Mouse (Mus musculus) v-Abl transformed pro-B cells (cell line): ENCODE measurements at regions not wholly inside any gene's neighbourhood (a gene's known extent, or its start where the extent isn't known, plus 50 kb on each side); places are given as distances from the start of the nearest gene placed in this dataset.

Source experiments
- in situ Hi-C, 2 experiments: fragments of 400-800 bp; cut with MboI; formaldehyde crosslinking; loops; one replicate each; pipeline ENCODE4 v1.15.1; 2025; ENCODE audit not compliant: unreplicated experiment in 2 of 2

DNA sequence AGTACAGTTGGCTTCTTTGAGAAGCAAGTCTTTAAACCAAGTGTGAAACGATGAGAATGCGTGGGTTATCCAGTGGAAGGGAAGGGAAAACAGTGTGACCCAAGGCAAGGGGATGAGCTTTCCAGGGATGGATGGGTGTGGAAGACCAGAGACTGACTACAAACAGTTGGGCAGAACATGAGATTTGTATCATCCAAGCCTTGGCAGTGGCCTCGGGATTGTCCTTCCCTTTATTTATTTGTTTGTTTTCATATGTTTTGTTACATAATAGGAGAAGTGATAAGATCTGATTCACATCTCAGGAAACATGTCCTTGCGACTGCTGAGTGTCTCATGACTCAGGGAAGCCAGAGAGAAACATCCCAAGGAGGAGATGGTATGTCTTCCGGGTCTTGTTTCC is 585.4 kb upstream of the Nox3 start:
- in situ Hi-C loops, result no loop called here

DNA sequence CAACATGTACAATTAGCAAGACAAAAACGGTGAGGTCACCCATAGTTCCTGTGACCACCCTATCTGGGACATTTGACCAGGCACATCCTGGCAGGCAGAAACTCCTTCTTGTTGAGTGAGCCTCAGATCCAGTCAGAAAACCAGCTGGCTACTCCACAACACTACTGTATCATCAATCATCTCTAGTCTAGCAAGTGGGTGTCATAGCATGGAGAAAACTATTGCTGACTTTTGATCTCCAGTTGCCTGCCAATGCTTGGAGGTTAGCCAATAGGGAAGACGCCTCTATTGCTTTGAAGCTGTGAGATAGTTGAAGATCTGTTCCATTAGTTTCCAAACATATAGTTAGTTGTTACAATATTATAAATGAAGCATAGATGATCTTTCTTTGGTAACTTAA is 595.4 kb upstream of the Nox3 start:
- in situ Hi-C loops, result no loop called here

DNA sequence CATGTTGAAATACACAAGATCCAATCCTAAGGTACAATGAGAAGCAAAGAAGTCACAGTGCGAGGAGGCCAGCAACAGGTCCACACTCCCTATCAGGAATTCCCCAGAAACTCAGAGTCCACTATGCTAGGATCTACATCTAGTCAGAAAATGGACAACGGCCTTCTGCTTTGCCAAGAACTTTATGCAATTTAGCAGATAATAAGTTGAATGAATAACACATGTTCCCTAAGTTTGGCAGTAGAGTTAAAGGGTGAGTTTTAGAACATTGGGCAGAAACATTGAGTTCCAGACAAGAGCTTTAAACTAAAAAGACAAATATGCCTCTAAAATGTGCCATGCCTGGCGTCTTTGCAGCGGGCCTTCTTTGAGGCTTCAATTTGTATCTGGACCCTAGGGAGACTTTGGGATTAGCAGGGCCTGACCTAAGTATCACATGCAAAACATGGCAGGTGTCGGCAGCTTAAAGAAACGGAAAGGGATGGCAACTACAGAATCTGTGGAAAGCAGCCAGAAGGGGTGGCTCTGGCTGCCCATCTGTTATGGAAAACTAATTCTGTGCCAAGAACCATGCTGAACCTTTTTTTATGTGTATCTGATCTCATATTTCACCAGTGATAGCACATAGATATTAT is 600.6 kb upstream of the Nox3 start:
- in situ Hi-C loops, result no loop called here

DNA sequence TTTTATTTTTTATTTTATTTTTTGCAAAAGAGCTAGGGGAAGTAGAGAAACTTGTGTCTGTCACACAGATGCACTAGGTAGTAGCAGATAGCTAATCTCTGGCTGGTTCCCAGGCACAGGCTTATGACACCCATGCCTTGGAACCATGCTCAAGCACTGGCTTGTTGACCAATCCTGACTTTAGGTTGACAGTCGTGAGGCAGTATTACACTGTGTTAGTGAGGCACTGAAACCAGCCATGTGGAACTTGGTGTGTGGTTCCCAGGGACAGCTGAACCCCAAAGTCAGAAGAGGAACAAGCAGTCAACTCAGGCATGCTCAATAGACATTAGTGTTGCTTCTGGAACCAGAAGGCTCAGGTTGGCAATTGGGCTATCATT is 601.1 kb upstream of the Nox3 start:
- in situ Hi-C loops, result no loop called here

DNA sequence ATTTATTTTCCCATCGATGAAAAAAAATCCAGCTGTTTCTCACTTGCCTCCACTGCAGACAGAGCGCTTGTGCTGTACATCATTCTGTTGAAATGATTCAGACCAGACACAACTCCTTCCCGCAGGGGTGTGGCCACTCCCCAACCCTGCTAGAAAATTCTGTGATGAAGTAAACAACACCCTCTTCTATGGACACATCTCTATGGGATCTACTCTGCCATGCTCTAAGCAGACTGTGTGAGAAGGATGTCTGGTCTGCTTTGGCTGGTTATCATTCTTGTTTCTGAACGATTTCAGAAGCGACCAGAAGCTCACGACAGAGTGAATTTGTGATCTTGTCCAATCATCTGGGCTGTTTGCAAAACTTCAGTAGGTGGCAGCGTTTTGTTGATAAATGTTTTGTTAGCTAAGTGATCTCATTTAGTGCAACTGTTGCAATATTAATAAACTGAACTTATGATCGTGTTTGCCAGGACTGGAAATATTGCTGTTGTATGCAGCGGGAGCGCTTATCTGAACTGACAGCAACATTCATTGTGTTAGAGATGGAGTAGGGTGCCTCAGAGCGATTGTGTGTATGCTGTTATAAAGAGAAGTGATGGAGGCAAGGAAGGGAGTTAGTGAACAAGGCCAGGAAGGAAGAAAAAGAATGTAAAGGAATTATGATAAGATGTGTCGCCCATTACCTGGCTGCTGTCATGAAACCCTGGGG is 605.2 kb upstream of the Nox3 start:
- in situ Hi-C loops, result no loop called here

DNA sequence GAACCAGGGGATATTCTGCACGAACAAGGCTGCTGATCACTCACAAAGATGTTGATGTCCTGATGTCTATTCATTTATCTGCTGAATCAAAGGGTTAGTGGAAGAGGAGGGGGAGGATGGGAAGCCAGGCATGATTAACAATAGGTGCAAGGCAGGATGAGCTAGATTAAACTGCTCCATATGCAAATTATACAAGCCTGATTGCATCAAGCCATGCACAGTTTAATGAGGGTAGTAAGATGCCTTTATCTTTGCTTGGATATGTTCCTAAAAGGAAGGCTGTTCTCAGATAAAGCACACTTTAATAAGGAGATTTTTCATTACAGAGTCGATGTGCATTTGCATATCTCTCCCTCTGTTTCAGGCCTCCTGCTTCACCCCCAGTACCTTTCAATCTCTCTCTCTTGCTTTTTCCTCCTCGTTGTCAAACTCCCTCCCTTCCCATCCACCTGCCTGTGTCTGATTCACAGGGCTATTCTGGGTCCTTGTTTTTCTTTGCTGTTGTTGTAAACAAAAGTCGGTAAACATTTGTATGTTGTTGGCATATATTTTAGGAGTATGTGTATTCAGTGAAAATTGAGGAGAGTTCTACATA is 615.8 kb upstream of the Nox3 start:
- in situ Hi-C loops, result no loop called here

DNA sequence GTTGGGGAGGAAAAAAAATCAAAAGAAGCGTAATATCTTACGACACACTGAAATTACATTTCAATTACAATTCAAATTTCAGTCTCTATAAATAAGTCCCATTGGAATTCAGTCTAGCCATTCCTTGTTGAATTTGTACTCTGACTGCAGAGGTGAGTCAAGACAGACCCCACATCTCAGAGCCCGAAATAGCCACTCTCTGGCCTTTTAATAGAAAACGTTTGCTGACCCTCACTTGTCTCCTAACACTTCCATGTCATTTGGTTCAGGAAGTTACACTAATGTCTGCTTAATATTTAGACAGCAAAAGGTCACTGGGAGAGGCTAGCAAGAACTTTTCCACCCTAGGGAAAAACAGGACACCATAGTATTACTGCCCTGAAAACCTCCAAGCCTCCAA is 623.1 kb upstream of the Nox3 start:
- in situ Hi-C loops, result no loop called here

DNA sequence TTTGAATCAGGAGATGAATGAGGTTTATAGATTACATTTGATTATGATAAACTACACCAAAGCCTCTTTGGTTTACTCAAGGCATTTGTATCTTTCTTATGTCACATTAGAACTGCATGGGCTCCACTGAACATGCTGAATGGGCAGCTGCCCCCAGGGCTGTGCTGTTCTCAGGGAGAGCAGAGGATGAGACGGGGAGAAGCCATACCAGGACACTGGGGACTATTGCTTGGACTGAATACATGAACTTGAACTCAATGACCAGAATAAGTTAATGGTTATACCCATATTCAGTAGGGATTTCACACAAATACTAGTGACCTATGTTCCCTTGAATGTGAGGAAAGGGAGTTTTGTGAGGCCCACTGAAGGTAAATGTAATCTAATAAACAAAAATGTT is 632.7 kb upstream of the Nox3 start:
- in situ Hi-C loops, result no loop called here

DNA sequence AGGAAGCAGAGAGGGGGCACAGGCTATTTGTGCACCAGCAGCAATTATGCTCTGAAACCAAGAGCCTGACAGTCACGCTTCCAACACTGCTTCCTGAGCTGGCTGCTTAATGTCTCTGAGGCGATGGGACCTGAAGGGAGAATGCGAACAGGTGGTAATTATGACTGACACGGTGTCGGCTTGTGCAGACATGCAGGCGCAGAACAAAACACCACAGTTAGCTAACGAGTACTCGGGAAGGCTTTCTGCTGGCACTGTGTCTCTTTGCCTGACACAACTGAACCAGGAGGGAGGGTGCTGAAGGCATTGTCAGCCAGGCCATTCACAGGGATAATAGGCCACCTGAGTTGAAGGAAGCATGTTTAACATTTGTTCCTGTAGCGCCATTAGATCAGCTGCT is 635.6 kb upstream of the Nox3 start:
- in situ Hi-C loops, result no loop called here

DNA sequence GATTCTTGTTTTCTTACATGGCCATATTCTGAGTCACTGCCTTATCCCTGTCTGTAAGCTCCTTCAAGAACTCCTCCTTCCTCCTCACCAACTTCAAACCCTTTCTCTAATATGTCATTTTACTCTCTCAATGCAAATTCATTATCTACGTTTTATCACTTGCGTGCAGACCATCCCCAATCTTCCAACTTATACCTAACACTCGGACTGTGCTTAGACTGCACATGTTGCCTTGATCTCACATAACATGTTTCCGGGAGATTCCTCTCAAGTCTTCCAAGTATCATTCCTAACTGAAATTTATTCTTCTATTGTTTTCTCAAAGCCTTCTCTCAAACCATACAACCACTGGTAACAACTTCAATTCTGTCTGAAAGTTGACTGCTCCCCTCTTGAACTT is 637.0 kb upstream of the Nox3 start:
- in situ Hi-C loops, result no loop called here

DNA sequence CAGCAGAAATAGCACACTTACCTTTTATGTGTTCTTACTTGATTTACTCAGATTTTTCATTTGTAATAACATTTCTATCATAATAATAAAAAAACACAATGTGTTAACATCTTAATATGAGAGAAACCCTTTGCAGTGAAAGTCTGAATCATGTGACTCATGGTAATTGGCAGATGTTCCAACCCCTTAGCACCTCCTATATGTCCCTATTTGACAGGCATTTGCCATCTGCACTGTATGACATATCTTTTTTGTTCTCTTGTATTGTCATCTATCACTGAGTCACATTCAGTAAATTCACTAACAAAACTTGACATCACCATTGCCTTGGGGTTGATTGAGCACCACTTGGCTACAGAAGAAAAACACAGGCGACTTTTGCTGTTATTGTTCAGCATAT is 641.1 kb upstream of the Arid1b start:
- in situ Hi-C loops, result no loop called here

DNA sequence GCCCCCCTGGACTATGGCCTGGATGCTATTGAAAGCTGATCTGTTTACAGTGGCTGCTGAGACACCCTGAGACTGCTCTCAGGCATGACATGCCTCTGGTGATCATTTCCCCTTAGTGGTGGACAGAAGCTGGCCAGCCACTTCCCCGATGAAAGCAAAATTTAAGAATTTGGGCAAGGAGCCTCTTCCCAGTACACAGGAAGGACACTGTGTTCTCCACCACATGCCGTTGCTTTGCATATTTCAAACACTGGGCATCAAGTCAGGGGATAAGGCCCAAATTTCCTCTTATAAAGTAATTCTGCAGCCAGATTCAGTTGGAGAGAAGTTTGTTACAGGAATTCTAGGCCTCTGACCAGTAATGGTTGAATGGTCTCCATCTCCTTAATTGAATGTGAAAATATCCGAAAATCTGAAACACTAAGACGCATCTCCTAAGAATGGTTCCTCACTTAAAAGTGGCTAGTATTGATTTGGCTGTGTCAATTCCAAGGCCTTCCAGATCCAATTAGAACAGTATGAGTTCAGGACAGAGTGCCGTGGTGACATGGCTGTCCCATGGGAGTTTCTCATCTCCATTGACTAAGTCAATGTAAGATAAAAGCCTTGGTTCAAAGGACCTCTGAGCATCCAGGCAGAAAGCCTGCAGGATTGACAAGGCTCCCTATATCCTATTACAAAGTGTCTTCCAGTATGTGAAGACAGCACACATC is 638.5 kb upstream of the Arid1b start:
- in situ Hi-C loops, result no loop called here

DNA sequence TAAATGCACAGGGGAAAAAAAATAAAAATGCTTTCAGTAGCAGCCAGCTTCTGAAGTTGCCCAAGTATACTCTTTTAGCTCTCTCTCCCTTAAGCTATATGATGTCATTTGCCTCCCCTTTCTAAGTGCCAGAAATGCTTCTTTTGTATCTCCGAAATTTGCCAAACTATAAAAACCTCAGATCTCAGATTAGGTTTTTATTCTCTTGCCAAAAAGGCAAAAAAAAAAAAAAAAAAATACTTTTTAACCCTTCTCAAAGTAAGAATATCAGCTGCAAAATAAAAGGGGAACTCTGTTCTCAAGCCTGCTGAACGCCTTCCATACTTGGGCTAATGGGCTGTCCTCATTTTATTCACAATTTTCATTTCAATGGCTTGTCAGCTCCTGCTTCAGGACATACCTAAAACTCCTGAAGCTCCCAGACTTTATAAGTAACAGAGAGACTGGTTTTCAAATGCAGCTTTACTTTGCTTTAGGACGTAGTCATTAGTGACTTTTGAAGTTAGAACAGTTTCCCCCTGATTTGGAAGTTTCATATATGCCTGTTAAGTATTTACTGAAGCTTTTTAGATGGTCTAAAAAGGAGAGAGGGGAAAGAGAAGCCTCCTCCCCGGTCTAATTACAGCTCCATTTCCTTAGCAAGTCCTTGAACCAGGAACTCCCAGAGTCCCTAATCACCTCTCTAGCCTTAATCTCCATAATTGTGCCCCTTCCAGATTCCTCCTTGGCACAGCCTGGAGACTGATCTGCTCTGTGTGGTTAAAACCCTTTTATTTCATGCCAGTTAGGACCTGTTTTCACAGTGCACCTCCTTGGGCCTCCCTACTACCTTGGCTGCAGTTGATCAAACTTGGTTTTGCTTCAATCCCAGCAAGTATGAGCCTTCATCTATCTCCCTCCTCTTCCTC is 633.5 kb upstream of the Arid1b start:
- in situ Hi-C loops, result no loop called here

DNA sequence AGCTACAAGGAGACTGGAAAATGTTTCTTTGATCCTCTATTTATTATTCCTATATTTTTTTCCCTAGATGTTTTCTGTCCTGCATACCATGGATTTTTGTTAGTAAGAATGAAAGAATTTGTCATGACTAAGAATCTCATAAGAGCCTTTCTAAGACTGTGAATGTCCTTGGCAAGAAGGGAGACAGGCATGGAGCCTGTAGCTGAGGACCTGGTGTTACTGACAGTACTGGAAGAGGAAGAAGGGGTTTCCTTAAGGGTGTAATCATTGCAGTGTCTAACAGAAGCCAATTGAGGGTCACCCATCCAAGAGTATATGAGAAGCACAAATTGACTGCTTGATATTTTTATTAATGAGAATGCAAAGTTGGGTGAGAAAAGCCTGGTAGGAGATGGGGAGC is 628.3 kb upstream of the Arid1b start:
- in situ Hi-C loops, result no loop called here

DNA sequence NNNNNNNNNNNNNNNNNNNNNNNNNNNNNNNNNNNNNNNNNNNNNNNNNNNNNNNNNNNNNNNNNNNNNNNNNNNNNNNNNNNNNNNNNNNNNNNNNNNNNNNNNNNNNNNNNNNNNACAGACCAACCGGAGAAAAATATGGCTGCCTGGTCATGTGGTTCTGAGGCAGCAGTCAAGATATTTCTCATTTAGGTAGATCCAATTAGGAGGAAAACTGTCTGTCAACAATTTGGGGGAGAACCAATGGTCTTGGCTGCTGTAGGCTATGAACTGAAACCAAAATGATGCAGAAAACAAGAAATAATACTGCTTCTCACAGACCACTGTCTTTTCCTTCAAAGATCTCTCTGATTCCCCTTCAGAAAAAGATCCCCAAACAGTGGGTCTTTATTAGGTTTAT is 613.7 kb upstream of the Arid1b start:
- in situ Hi-C loops, result no loop called here

DNA sequence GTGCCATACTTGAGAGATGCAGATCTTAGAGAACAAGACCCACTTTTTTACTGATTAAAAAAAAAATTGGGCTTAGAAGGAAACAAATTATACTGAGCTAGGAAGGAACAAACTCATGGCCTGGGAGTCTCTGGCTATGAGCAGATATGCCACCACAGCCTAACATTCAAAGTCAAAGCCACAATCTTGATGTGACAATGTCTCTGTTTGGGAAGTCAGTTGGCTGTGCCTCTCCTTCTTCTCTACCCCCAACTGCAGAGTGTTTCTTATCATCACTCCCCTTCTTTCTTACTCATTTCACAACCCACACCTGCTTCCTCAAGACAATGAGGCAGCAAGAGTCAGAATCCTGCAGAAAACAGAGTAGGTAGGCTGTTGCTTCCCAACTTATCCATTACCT is 613.3 kb upstream of the Arid1b start:
- in situ Hi-C loops, result no loop called here

DNA sequence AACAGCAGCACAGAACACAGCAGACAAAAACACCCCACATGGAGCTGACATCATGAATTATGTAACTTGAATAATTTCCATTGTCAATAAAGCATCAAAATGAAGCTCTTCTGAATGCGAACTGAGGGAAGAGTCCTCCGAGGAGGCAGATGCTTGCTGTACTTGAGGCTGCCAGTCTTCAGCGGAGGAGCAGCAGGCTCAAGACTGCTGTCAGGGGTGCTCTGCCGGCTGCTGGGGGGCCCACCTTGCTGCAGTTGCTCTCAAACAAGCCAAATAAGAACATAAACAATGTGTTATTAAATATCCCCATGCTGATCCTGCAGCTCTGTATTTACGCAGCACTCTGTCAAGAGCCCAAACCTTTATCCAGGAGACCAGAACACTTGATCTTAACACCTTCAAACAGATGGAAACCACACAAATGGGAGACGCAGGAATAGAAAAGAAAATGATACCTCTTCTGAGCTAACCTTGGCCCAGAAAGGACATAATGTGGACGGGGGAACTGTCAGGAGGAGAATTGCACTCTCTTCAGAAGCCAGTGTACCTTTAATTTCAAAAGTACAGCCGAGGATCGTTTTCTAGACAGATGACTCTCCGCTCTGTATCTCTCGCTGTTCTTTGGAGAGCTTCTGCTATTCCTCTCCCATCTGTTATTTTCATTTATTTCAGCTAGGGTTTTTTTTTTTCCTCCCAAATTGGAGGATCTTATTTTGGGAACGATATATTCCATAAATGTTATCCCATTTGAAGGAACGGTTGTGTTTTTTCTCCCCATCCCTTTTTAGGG is 612.0 kb upstream of the Arid1b start:
- in situ Hi-C loops, result no loop called here

DNA sequence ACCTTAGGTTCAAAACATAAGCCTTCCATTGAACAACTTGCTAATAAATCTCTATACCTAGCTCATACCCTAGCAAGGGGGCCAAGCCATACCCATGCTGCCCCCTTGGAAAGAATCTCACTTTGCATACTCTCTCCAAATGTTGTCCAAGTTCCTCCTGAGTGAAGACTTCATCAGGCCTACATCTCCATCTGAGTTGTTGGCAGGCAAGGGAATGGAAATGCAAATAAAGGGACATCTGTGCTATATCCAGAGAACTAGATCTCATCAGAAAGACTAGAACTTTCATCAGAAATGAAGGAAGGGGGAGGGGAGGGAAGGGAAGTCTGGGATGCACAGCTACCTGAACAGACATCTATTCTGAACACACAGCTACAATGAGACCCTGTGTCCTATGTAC is 611.4 kb upstream of the Arid1b start:
- in situ Hi-C loops, result no loop called here

DNA sequence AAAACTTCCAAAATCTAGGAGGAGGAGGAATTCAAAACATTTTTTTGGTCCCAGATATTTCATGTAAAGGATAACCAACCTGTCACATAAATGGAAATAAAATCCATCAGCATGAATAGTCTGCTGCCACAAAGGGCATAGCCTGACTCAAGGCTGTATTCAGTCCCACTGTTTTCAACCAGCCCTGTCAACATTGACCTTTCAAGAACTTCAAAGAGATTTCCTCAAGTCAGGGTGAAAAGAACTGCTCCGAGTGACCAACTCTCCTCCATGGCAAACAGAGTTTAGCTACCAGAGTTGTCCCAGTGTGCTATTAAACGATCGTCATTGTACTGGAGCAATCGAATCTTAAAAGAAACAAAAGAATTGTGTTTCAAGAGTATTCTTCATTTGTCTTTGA is 606.5 kb upstream of the Arid1b start:
- in situ Hi-C loops, result no loop called here

DNA sequence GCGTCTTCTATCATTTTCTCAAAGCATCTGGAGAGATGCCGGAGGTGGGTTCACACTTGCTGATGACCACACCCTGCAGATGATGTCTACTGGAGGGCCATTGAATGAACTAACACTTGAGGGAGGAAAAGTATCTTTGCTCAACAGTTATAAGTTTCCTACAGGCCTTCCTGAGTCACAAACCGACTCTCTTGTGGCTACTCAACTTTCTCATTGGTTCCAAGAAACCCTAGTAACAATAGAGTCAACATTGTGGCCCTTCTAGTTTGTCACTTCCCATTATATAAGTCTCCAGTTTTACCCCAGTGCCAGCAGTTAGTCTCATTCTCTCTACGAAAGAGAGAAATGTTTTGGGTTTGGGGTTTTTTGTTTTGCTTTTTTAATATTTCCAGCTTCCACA is 604.1 kb upstream of the Arid1b start:
- in situ Hi-C loops, result no loop called here
